Mouse (Mus musculus): Measurements from ENCODE around the gene Chrm4. TPM values are rescaled to one million over a fixed set of nuclear protein-coding genes. Genes with fewer than 3 reads are reported as not detected.

The Chrm4 gene
- total and polyA plus RNA-seq, 2 experiments from 2014 or later = 0.75 to 4.4 TPM

DNA sequence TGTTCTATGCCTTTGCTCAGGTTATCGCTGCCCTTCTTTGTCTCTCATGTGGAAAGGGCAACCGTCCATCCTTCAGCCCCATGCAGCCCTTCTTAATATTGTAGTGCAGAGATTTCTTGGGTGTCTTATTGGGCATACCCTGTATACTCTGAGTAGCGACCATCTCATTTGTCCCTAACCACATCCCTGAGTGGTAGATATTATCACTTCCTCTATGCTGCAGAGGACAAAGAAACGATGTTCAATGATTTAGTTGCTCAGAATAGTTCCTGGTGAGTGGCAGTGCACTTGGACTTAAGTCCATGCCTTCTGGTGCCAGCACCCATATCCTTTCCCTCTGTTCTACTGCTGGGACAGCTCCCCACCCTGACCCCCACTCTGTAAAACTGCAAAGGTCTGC lies 50.9 kb downstream of the Chrm4 start:
- peaks cover 7% of the 10 kb centered on the region; the same call in 1 of the 2 replicates for H3K4me1 ChIP-seq (ENCODE audit: insufficient read depth, low read length)
- no peaks in the 10 kb centered on the region for H3K9me3 ChIP-seq (ENCODE audit: low read length)
- no peaks in the 10 kb centered on the region for H3K27me3 ChIP-seq (ENCODE audit: insufficient read depth, low read length)
- H3K27ac ChIP-seq = no peak overlapping the region
- H3K4me3 ChIP-seq (ENCODE audit: low read length) = no peak overlapping the region
- H3K4me2 ChIP-seq (ENCODE audit: low read depth, low read length) = no peak overlapping the region
- DNase-seq (ENCODE audit: low spot score) = no peak
- TF ChIP-seq CTCF (IDR thresholded peaks at IDR 0.05; ENCODE audit: low read depth) = no peak
- ATAC-seq = no peak
- no peaks in the 10 kb centered on the region for H3K36me3 ChIP-seq (ENCODE audit: insufficient read depth, low read length)
- no peak overlapping the region for H3K9ac ChIP-seq (replicated peaks; ENCODE audit: low read length)
- WGBS = 80% methylated on average over 4 of the region's 4 CpGs

Small RNA genes within 50 kb of the gene (microRNA-seq; reads per million reads assigned to microRNA genes)
- 0 reads per million in 2 experiments for gene Mir6999

Other genes starting within 250 kb of the Chrm4 start
- gene Atg13, start 216.7 kb upstream of the Chrm4 start, total RNA-seq (2014; rRNA removed) = 21.2 and 25.2 TPM in 2 replicates
- 24.7 and 24.8 TPM in 2 replicates for gene Atg13, start 216.7 kb upstream of the Chrm4 start, polyA plus RNA-seq (2015; fragmentation: Nextera tagmentation; extraction: Ambion mirVana)
- gene Harbi1, start 216.4 kb upstream of the Chrm4 start, total RNA-seq (2014; rRNA removed) = 16.6 and 19.9 TPM in 2 replicates
- gene Harbi1, start 216.4 kb upstream of the Chrm4 start, polyA plus RNA-seq (2015; fragmentation: Nextera tagmentation; extraction: Ambion mirVana) = 12.0 TPM in 2 replicates
- gene Ambra1, start 197.1 kb upstream of the Chrm4 start, total RNA-seq (2014; rRNA removed) = 50.6 and 53.8 TPM in 2 replicates
- gene Ambra1, start 197.1 kb upstream of the Chrm4 start, polyA plus RNA-seq (2015; fragmentation: Nextera tagmentation; extraction: Ambion mirVana) = 15.2 and 15.7 TPM in 2 replicates
- 54.9 and 78.4 TPM in 2 replicates for gene Mdk, start 5.0 kb downstream of the Chrm4 start, total RNA-seq (2014; rRNA removed)
- 167 and 171 TPM in 2 replicates for gene Mdk, start 5.0 kb downstream of the Chrm4 start, polyA plus RNA-seq (2015; fragmentation: Nextera tagmentation; extraction: Ambion mirVana)
- not detected in 2 replicates for gene Gm9821, start 18.5 kb downstream of the Chrm4 start, total RNA-seq (2014; rRNA removed)
- 0.08 TPM in 1 of 2 replicates, not detected in the other for gene Gm9821, start 18.5 kb downstream of the Chrm4 start, polyA plus RNA-seq (2015; fragmentation: Nextera tagmentation; extraction: Ambion mirVana)
- 150 and 163 TPM in 2 replicates for gene Dgkz, start 48.6 kb downstream of the Chrm4 start, total RNA-seq (2014; rRNA removed)
- gene Dgkz, start 48.6 kb downstream of the Chrm4 start, polyA plus RNA-seq (2015; fragmentation: Nextera tagmentation; extraction: Ambion mirVana) = 40.7 and 41.2 TPM in 2 replicates
- 3.4 and 3.5 TPM in 2 replicates for gene Creb3l1, start 97.3 kb downstream of the Chrm4 start, total RNA-seq (2014; rRNA removed)
- gene Creb3l1, start 97.3 kb downstream of the Chrm4 start, polyA plus RNA-seq (2015; fragmentation: Nextera tagmentation; extraction: Ambion mirVana) = 3.2 and 3.5 TPM in 2 replicates
- 109 and 175 TPM in 2 replicates for gene Phf21a, start 165.9 kb downstream of the Chrm4 start, total RNA-seq (2014; rRNA removed)
- gene Phf21a, start 165.9 kb downstream of the Chrm4 start, polyA plus RNA-seq (2015; fragmentation: Nextera tagmentation; extraction: Ambion mirVana) = 26.4 and 26.6 TPM in 2 replicates